Mouse (Mus musculus) hindbrain, embryonic 15.5 days (tissue): ENCODE measurements around the gene Mki67. TPM values are rescaled to one million over a fixed set of nuclear protein-coding genes. Genes with fewer than 3 reads are reported as not detected.
A peak's percentile ranks its signal among the peaks of the same experiment; 100 is the strongest.

Source experiments
- ATAC-seq: fragments of 200-750 bp; cut with Nextera tagmentation; 2 replicates; pipeline ENCODE4 v1.8.0; 2017; ENCODE audit warnings: low read depth, moderate number of reproducible peaks, moderate TSS enrichment; ENCODE audit not compliant: low FRiP score
- H3K27ac ChIP-seq: fragments of 300-500 bp; sonication (generic); replicated peaks from 2 replicates; pipeline ENCODE4 v1.5.1; 2015; ENCODE audit warnings: mild to moderate bottlenecking, inconsistent platforms
- H3K27me3 ChIP-seq: fragments of 300-500 bp; sonication (generic); 2 replicates; pipeline ENCODE4 v1.6.1; 2015; ENCODE audit warnings: control low read depth, inconsistent platforms
- H3K36me3 ChIP-seq: fragments of 300-500 bp; sonication (generic); 2 replicates; pipeline ENCODE4 v1.6.1; 2015; ENCODE audit warnings: control low read depth, inconsistent platforms
- H3K4me1 ChIP-seq: fragments of 300-500 bp; sonication (generic); replicated peaks from 2 replicates; pipeline ENCODE4 v1.6.1; 2015; ENCODE audit warnings: control low read depth, inconsistent platforms
- H3K4me2 ChIP-seq: fragments of 300-500 bp; sonication (generic); 2 replicates; pipeline ENCODE4 v1.6.1; 2015; ENCODE audit warnings: moderate library complexity, mild to moderate bottlenecking, inconsistent platforms
- H3K4me3 ChIP-seq: fragments of 300-500 bp; sonication (generic); 2 replicates; pipeline ENCODE4 v1.5.1; 2015; ENCODE audit warnings: mild to moderate bottlenecking, inconsistent platforms
- H3K9ac ChIP-seq: fragments of 300-500 bp; sonication (generic); 2 replicates; pipeline ENCODE4 v1.6.1; 2015; ENCODE audit warnings: inconsistent platforms
- H3K9me3 ChIP-seq: fragments of 300-500 bp; sonication (generic); 2 replicates; pipeline ENCODE4 v1.6.1; 2016; ENCODE audit warnings: control low read depth, inconsistent platforms
- WGBS: fragments of 180-500 bp; shearing (Covaris S2); methylation state at CpG from one replicate; pipeline ENCODE4 v1.1.7; 2015; 5-methylcytosine and 5-hydroxymethylcytosine counted together
- polyA plus RNA-seq: library from polyadenylated mRNA; unstranded; fragments of >200 nt; fragmentation: Nextera tagmentation; extraction: Ambion mirVana; gene quantifications from 2 replicates; pipeline ENCODE4 v1.2.1, GENCODE M21; 2015

The Mki67 gene
- polyA plus RNA-seq, 1 experiment from 2014 or later: 6.4 TPM

DNA sequence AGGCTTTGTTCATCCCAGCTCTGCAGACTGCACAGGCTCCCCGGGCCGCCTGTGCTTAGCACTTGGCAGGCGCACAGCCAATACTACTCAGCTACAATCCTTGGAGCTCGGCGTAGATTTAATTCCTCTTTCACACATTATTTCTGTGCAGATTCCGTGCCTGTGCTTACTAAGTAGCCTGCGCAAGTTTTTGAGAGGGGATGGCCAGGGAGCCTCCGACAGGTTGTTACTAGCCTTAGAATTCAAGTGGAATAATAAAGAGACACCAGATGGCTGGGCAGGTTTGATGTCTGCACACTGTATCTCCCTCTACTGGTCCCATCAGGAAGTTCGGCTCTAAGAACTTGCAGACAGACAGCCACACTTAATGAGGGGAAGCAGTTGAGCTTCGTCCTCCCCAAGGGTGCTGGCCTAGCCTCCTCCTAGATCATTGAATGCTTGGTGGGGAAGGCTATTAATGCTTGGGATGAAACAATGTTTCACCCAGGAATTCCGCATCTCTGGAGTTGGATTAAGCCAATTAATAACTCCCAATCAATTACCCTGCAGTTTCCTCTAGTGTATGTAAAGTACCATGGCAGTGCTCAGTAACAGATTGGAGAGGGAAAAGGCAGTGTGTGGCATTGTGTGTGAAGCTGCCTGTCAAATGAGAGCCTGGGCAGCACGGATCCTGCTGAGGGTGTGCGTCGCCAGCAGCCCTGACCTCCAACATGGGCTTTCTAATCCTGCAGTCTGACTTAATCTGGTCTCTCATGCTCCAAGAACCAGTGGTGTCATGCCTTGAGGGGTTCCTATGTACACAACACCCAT, 74.3 kb downstream of the Mki67 start:
- Histone ChIP-seq H3K4me1 (peaks cover 32% of the 10 kb centered on the region), H3K9ac (no peak overlapping the region), H3K36me3 (no peaks in the 10 kb centered on the region), H3K4me3 (no peak overlapping the region), H3K4me2 (peak overlapping the region; percentile 29), H3K27me3 (no peaks in the 10 kb centered on the region), H3K9me3 (no peaks in the 10 kb centered on the region), H3K27ac (peak overlapping the region; percentile 10; the same call in 1 of the 2 replicates)
- WGBS: 55% methylated on average over 14 of the region's 14 CpGs
- ATAC-seq: peak; percentile 46; the same call in 1 of the 2 replicates

Other genes starting within 250 kb of the Mki67 start
- not detected in 2 replicates for gene Clrn3, start 187.7 kb downstream of the Mki67 start, polyA plus RNA-seq
- gene Ptpre, start 178.9 kb downstream of the Mki67 start, polyA plus RNA-seq: 7.4 and 8.4 TPM in 2 replicates